Mouse (Mus musculus) naive thymus-derived CD4-positive, alpha-beta T cell, adult 2 months (primary cell): Measurements from ENCODE around the gene Grb14.

Source experiments
- DNase-seq: peaks from one replicate; pipeline ENCODE4 v3.0.0-alpha.2; 2011; ENCODE audit warnings: low read depth

The Grb14 gene

DNA sequence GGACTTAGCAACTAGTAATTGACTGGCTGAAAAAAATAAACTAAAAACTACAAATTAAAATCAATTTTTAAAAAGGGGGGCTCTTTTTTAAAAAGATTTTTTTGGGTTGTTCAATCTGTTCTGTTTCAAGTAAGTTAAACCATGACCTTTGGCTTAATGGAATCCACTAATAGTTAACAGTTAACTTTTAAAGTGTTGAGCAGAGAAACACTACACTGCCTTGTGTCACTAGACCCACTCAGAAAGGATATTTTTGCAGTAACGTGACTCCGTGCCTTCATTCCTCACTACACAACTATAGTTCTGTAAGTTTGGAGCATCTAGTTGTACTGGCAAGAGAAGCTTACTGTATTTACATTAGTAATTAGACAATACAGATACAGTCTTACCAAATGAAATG is 50.2 kb downstream of the Grb14 start:
- DNase-seq: no peak

- DNase-seq: no peak
These were observed 50.9 kb downstream of the Grb14 start for GRCm38 (mm10) chr2:64973819-64974441.

- DNase-seq: no peak
These were observed 51.7 kb downstream of the Grb14 start for GRCm38 (mm10) chr2:64973125-64973524.

GRCm38 (mm10) chr2:64971828-64972227 is 53.0 kb downstream of the Grb14 start:
- no peak for DNase-seq

GRCm38 (mm10) chr2:64970992-64971391 is 53.8 kb downstream of the Grb14 start:
- no peak for DNase-seq

- no peak for DNase-seq
These were observed 57.8 kb downstream of the Grb14 start for GRCm38 (mm10) chr2:64966893-64967444.

DNA sequence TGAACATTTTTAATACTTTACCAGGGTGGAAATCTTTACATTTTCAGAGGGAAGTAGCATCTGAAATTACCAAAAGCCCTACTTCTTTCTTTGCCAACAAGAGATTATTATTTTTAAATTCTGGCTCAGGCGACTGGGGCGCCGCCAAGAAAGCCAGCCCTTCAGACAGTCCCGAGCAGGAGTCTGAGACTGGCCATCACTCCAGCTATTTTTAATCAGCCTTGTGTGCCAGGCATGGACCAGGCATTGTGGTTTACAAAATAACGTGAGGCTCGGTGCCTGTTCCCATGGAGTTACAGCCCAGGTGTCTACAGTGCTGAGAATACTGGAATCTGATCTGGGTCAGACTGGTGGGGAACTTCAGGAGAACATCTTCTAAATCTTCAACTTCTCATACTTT is 58.5 kb downstream of the Grb14 start:
- DNase-seq: no peak

DNA sequence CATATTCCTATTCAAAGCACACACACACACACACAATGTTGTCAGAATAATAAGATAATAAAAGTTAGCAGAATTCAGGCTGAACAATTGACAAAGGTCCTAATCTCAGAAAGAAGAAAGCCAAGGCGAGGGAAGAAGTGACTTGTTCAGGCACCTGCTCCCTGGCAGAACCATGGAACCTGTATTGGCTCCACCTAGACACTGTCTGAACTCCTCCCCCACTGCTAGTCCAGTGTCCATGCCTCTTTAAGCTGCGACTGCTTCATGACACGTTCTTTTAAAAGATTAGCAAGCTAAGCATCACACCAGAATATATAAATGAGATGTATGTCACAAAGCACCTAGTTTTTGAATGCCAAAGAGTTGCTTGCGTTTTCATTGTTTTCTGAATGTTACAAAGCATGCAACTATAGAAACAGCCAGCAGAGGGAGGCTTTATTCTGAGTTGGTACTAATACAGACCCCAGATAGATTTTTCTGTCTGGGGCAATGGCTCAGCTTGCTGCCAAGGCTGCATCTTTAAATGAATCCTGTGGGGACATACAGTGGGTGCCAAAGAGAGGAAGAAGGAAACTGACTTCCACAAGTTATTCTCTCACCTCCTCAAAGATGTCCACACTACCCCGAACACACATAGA is 59.4 kb downstream of the Grb14 start:
- DNase-seq: peak; percentile 3

- DNase-seq: no peak
These were observed 62.6 kb downstream of the Grb14 start for GRCm38 (mm10) chr2:64962196-64962595.

- no peak for DNase-seq
These were observed 63.4 kb downstream of the Grb14 start for GRCm38 (mm10) chr2:64961381-64961780.

DNA sequence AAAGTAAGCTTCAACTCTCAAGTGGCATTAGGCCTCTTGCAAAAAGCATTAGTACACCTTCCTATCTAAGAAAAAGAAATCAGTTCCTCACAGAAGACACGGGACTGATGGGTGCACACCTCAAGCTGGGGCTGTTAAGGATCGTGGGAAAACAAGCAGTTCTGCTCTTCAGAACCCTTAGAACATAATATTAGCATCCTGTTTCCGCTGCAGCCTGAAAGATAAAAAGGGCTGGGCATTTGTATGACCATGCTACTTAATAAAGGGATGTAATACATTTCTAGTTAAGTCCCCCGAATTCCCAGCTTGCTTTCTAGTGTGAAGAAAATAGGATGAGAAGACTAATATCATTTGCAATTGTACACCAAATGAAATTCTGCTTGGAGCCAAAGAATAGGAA is 65.1 kb downstream of the Grb14 start:
- DNase-seq: no peak

DNA sequence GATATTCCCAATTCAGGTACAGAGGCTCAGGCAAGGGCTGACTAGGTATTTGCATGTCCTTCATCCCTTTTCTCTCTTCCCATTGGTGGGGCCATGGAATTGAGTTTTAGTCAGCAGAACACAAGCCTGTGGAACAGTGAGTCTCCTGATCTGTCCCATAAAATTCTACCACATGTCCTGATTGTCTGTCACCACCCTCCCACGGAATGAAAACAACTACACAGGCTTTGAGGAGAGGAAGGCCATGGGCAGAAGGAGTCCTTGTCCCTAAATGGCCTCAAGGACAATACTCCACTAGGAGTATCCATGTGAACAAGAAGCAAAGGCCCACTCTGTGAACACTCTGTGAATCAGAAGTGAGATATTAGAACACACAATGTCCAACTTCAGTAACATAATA is 69.3 kb downstream of the Grb14 start:
- DNase-seq: no peak

DNA sequence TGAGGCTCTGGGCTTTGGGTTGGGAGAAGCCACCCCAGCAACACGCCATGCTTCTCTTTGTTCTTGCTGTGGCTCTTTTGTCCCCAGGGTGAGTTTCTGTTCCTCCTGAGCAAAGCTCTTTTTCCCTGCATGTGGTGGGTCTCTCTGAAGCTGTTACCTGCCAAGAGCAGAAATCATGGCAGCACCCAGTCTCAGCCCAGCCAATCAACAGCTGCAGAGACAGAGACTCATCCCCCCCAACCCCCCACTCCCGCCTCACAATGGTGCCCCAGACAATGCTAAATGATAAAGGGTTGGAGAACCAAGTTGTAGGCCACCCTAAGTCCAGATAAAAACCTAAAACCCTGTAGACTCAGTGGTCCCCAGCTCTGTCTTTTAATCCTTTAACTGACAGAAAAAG is 75.6 kb downstream of the Grb14 start:
- DNase-seq: no peak

DNA sequence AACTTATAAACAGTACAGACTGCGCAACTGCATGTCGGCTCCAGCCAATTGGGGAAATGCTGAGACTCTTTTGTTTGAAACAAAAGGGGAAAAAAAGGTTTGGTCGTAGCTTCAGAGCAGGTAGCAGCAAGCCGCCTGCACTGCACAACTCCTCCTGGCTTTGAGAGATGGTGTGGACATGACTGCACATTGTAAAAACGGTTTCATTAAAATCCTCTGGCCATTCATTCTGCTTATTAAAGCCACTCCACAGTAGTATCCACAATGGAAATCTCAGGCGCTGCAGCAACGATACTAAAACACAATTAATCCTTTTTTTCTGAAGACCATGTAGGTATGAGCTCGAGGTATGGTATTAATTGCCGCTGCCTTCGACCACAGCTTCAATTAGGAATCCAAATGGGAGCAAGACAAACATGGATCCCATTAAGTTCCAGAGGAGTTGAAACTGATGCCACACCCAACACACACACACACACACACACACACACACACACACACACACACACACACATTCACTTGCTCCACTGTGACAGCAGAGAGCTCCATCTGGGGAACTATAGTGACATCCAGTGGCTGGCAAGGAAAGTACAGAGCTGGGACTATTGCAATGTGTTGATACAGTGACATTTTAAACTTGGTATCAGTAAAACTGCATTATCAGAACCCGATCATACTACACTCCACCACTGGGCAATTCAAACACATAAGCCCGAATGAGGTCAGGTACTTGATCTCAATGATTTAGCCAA is 76.2 kb downstream of the Grb14 start:
- DNase-seq: no peak

DNA sequence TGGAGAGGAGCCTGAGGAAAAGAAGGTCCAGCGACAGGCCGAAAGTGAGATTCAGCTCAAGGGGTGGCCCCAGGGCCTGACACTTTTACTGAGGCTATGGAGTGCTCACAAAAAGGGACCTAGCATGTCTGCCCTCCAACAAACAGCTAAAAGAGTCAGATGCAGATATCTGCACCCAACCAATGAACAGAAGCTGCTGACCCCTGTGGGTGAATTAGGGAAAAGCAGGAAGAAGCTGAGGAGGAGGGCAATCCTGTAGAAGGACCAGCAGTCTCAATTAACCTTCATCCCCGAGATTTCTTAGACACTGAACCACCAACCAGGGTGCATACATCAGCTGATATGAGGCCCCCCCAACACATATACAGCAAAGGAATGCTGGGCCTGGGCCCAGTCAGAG is 77.3 kb downstream of the Grb14 start:
- no peak for DNase-seq

GRCm38 (mm10) chr2:64920879-64921278 is 103.9 kb downstream of the Grb14 start:
- no peak for DNase-seq

DNA sequence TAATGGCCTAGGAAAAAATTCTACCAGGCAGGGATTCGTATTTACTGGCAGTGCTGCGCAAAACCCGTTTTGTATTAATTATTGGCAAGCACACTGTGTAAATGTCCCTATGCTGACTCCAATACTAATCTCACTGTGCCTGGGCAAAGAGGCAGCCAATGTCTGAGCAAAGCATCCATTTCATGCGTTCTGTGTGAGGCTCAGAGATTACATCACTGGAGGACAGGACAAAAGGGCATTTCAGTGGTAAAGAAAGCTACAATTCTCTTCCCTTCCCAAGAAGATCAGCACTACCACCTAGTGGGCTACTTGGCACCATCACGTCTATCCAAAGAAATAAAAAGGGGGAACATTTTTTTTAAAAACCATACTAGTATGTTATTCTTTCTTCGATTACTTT is 109.3 kb downstream of the Grb14 start:
- no peak for DNase-seq

DNA sequence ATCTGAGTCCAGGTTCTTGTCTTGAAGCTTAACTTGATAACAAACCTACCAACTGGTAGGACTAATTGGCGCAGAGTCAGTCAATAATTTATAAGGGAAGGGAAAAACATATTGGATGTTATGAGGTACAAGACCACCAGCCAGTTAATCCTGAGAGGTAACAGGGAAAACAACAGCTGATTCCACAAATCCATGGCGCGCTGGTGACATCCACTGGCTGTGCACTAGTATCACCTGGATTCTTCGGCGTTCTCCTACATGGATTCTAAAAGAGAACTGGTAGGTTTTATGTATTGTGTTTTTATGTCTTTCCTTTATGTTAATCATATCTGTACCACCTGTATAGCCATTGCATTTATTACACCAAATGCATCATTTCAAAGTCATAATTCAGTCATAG is 119.9 kb downstream of the Grb14 start:
- DNase-seq: no peak

DNA sequence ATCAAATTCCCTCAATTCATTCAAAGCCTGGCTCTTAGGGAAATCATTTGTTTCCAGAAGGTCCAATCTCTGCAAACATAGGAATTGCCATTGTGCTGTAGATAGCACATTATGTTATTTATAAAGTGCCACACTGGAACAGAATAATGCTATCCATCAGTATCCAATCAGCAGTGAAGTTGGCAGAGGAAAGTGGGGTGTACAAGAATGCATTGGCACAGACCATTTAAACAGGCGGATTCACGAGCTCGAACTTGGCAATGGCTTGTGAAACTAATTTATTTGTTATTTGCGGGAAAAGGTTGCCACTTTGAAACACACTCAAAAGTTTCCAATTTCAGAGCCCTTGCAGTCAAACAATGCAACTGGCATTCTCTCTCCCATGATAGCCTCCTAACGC is 126.9 kb downstream of the Grb14 start:
- no peak for DNase-seq

- no peak for DNase-seq
These were observed 131.6 kb downstream of the Grb14 start for GRCm38 (mm10) chr2:64893233-64893632.

- no peak for DNase-seq
These were observed 137.6 kb downstream of the Grb14 start for GRCm38 (mm10) chr2:64887098-64887757.

DNA sequence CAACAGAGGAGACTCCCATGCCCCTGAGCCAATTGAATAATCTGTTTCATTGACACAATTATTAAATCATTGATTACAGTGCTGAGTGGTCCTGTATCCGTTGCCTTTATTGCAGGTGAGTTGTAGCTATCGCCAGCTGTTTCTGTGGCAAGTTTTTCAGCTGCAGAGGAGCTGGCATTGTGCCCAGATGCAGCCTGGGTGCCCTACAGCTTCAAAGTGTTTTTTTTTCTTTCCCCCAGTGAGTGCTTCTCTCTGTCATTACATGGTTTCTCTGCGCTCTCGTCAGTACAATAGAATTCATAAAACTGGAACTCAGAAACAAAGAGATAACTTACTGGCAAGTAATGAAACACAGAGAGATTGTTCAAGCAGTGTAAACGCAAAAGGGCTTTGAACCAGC is 139.1 kb downstream of the Grb14 start:
- DNase-seq: no peak

- DNase-seq: no peak
These were observed 146.5 kb downstream of the Grb14 start for GRCm38 (mm10) chr2:64878275-64878674.
